Mouse (Mus musculus) cerebellum, adult 8-10 months (tissue): ENCODE data around the gene Ehmt2.
A peak's percentile ranks its signal among the peaks of the same experiment; 100 is the strongest.

Experiments
- DNase-seq: peaks from one replicate; pipeline ENCODE4 v3.0.0; 2022

The Ehmt2 gene

GRCm38 (mm10) chr17:34898160-34898586, at the start of gene Ehmt2, which contains the start of gene C2:
TSS of gene Ehmt2 (plus strand) at chr17:34898469.
TSS of gene C2 (minus strand) at chr17:34898265.
- peak; percentile 79 for DNase-seq

DNA sequence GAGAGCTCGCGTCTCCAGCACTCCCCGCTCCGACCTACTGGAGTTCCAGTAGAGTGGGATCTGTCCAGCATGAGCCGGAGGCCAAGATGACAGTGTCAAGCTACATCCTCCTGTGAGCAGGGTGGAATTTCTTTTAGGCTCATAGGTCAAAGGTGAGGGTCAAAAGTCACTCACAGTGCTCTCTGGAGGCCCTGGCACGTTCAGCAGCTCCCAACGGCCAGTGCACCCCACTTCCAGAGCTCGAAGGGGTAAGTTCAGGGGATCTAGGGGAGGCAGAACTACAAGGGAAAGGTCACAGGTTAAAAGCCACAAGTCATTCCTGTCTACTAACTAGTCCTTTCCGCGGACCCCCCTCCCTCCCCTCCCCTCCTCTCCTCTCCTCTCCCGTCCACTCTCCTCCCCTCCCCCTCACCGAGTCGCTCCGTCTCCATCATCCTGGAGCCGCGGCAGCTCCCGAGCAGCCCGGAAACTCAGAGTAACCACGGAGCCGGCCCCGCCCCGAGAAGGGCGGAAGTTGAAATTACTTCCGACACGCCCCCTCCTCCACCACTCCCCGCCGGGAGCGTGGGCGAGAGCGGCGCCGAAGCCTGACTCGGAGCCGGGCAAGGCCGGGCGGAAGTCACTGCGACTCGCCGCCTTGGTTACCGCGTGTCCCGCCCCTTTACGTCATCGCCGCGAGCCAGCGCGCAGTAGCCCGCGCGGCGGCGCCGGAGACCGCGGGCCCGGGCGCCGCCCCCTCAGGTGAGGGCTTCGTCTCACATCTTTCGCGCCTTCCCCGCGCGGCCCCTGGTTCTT, 48.4 kb upstream of the Ehmt2 start, which contains the start of the genes Skiv2l and Nelfe:
Skiv2l (minus strand) TSS at position 489 of the 795 bp plus-strand sequence.
Nelfe (plus strand) TSS at position 670 of the 795 bp plus-strand sequence.
- peak; percentile 97 for DNase-seq

DNA sequence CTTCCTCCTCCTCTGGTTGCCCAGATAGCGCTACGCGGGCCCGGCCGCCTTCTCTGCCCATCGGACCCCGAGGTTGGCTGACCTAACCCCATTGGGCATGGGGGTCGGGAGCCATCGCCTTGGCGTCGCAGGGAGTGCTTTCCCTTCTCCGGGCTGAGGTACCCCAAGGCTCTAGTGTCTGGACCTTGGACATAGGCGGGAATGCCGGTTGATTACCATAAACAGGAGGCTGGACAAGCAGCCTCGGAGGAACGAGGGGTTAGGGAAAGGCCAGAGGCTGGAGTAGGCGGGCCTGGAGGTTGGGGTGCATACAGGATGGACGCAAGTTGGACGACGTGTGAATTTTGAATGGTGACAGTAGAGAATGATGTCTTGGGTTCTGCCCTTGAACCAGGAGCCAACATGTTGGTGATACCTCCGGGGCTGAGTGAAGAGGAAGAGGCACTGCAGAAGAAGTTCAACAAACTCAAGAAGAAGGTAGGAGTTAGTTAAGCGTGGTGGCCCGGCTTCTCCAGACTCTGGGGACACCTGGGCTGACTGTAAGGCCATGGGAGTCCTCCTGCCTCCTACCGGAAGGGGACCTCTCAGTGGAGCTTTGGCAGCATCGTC, 47.6 kb upstream of the Ehmt2 start:
- DNase-seq: no peak

DNA sequence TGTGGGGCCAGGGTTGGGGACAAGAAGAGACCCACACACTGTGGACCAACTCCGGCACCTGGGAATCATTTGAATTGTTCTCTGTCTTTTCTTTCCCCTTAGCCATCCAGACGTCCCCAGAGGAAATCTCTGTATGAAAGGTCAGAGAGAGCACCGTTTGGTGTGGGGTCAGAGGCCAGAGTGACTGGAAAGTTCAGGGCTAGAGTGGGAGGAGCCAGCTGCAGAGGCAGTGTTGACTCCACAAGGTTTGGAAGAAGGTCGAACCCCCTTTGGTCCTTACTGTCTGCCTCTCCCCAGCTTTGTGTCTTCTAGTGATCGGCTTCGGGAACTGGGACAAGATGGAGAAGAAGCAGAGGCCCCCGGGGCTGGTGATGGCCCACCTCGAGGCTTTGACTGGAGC, 44.8 kb upstream of the Ehmt2 start:
- no peak for DNase-seq

DNA sequence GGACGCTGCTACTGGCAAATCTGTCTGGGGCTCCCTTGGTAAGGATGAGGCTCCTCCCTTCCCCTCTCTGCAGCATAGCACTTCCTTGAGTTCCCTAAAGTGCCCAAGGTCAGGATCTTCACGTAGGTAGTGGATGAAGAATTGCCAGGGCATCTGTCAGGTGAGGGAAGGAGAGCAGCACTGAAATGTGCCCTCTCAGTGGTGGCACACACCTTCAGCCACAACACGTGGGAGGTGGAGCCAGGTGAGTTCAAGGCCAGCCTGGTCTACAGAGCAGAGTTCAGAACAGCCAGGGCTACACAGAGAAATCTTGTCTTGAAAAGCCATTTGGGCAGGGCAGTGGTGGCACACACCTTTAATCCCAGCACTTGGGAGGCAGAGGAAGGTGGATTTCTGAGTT, 43.5 kb upstream of the Ehmt2 start:
- DNase-seq: no peak

- DNase-seq: peak; percentile 45
Observed at GRCm38 (mm10) chr17:34855825-34856224, 42.4 kb upstream of the Ehmt2 start.

DNA sequence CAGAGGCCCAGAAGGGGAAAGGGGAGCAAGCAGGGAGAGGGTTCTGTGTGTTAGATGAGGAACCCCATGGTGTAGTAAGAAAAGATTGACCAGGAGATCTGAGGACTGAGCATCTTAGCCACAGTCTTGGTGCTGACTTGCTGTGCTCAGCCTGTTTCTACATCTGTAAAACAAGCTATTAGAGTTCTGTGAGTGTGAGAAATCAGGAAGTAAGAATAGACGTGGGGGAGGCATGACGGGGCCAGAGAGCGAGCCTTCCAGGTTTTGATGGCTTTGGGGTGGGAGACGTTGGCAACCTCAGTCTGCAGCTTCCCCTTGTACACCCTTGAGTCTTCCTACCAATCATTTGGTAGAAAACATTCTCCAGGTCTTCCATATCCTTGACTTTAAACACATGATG, 39.6 kb upstream of the Ehmt2 start:
- DNase-seq: no peak

- DNase-seq: no peak
Observed at GRCm38 (mm10) chr17:34860514-34860913, 37.8 kb upstream of the Ehmt2 start.

- no peak for DNase-seq
Observed at GRCm38 (mm10) chr17:34861704-34862415, 36.4 kb upstream of the Ehmt2 start.

DNA sequence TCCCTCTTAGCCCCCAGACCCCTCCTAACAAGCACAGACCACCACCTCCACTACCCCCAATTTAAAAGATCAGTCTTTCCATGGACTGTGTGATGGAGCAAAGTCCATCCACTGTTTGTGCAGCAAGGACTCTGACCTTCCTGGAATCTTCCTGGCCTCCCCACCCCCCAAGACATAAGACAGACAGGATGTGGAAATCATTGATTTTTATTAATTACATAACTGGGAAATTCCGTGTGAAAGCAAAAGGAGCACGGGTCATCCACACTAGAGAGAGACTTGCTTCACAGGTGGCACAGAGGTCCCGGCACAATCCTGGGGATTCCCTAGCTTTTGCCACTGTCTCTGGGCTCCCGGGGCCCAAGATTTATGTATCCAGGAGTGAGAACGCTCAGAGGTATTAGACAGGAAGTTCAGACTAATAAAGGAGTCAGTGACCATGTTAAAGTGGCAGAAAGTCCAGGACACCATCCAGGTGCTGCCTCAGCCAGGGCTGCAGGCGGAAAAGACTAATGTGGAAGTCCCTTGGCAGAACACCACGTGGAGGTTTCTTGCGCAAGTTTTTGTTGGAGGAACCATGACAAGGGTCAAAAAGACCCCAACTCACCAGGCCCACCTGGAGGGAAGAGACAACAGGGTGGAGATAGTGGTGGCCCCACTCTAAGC, 35.7 kb upstream of the Ehmt2 start, which contains the start of gene Cfb:
Cfb (minus strand) TSS at position 103 of the 666 bp plus-strand sequence.
- DNase-seq: no peak

GRCm38 (mm10) chr17:34865981-34866380, 32.3 kb upstream of the Ehmt2 start:
- DNase-seq: no peak

GRCm38 (mm10) chr17:34874321-34874720, 23.9 kb upstream of the Ehmt2 start:
- no peak for DNase-seq

DNA sequence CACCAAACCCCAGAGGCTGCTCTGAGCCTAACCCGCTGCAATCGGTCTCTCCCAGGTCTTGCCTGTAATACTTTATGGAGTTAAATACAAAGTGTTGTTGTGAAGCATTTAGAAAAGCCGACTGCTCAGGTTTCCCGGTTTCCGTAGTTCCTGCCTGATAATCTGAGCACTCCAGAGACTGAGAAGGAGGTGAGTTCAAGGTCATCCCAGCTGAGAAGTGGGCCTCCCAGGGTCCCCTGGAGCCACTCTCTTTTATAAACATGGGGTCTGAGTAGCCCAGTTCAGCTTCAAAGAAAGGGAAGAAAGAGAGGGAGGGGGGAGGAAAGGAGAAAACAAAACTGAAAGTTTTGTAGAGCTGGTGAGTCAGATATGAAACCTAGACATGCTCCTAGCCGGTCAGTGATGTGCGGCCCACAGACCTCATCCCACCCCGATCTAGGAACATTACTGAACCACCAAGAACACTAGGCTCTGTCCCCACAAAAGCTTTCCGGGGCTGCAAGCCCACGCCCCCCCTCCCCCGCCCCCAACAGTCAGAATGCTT, 18.9 kb upstream of the Ehmt2 start, which contains the start of gene Zbtb12:
Zbtb12 (plus strand) TSS at position 148 of the 544 bp plus-strand sequence.
- DNase-seq: no peak

- DNase-seq: no peak
Observed at GRCm38 (mm10) chr17:34881166-34881565, 17.1 kb upstream of the Ehmt2 start.

GRCm38 (mm10) chr17:34881683-34882310, 16.5 kb upstream of the Ehmt2 start, which contains the start of gene Gm20547:
TSS of gene Gm20547 (minus strand) at chr17:34882042.
- DNase-seq: no peak

- no peak for DNase-seq
Observed at GRCm38 (mm10) chr17:34883332-34883731, 14.9 kb upstream of the Ehmt2 start.

DNA sequence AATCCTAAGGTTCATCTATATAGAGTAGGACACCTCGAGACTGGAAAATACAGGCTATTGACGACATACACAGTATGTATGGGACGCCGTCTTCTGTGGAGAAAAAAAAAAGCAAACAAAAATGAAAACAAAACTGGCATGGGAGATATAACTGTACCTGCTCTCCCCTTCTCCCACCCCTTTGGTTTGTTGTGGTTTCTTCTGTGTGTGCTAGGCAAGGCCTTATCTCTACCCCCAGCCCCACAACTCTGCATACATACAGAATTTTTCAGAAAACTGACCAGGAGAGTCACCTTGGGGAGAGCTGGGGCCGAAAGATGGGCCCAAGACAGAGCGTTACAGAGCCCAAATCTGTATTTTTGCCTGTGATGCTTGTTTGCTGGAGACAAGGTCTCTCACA, 13.6 kb upstream of the Ehmt2 start:
- DNase-seq: no peak

GRCm38 (mm10) chr17:34885615-34886014, 12.7 kb upstream of the Ehmt2 start:
- no peak for DNase-seq

DNA sequence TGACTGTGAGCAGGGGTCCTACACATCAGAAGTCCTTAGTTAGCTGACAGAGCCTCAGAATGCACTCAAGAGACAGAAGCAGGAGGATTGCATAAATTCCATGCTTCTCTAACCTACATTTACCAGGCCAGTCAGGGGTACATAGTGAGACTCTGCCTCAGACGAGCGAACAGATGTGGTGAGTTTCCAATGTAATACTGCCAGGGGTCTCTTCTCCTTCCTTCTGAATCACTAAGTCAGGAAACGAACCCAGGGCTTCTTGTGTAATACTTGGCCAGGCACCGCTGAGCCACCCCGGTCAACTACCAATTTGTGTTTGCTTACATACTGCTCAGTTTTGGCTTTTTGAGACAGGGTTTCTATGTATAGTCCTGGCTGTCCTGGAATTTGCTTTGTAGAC, 10.3 kb upstream of the Ehmt2 start:
- no peak for DNase-seq

DNA sequence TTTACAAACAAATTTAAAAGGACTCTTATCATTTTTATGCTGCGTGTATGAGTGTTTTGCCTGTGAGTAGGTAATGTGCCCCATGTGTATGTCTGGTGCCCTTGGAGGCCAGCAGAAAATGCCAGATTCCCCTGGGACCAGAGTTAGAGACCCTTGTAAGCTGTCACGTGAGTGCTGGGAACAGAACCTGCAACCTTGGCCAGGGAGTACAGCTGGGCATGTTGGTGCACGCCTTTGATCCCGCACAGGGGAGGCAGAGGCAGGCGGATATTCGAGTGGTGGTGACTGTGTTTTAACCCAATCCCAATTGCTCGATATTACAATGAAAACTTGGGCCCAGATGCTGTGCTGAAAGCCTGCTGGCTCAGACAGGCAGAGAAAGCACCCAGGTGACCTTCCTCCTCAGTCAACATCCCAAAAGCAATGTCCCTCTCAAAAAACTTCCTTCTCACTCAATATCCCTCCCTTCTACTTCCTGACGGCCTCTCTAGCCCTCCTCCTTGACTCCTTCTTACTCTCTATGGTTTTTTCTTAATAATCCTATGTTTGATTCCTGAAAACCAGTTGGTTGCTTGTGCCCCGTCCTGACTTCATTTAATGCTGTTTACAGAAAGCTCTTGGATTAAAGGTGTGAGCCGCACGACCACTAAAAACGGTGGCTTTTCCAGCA, 8.1 kb upstream of the Ehmt2 start:
- no peak for DNase-seq

GRCm38 (mm10) chr17:34891377-34891776, 6.9 kb upstream of the Ehmt2 start:
- DNase-seq: no peak
